Mouse (Mus musculus) kidney, adult 2 months (tissue): ENCODE measurements at regions not wholly inside any gene's neighbourhood (a gene's known extent, or its start where the extent isn't known, plus 50 kb on each side); places are given as distances from the start of the nearest gene placed in this dataset.

Experiments used
- CTCF ChIP-seq: fragments of 200-500 bp; conservative IDR thresholded peaks from 2 replicates; pipeline ENCODE4 v1.5.1; 2011; ENCODE audit warnings: low read depth, mild to moderate bottlenecking, control low read depth, low read length, moderate library complexity, mixed read lengths; ENCODE audit not compliant: insufficient read depth, insufficient read length
- POLR2A ChIP-seq: fragments of 200-500 bp; IDR thresholded peaks from one replicate; pipeline ENCODE4 v1.6.1; 2011; ENCODE audit warnings: low read depth, low read length, control low read depth

DNA sequence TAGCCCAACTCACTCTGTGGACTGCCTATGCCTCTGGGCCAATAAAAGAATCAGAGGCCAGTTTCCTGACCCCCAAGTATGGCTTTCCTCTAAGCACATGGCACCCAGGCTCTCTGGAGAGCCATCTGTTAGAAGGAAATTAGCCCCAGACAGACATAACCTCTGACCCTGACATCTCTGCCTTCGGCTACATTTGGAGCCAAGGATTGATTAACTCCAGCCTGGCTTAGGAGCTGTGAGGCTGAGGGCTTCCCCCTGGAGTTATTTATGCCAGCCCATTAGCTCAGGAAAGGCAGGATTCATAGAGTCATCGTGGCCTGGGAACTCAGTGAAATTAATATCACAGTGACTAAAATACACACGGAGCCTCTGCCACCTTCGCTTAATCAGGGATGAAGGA, 137.5 kb downstream of the Wscd1 start:
- TF ChIP-seq POLR2A, result no peak
- TF ChIP-seq CTCF, result no peak
